Mouse (Mus musculus) kidney, postnatal 36 days (tissue): ENCODE data around the gene Shq1.

Experiments used
- DNase-seq, 2 experiments: peaks; one replicate each; pipeline ENCODE4 v3.0.0; 2021 to 2022; ENCODE audit warnings: mixed read lengths in 2 of 2

The Shq1 gene

GRCm38 (mm10) chr6:100670880-100671344, at the start of gene Shq1:
Gene Shq1, minus strand, starts transcription at chr6:100671157.
- DNase-seq: peak; percentile 91 to 94

GRCm38 (mm10) chr6:100720098-100720501, 49.1 kb upstream of the Shq1 start:
- DNase-seq: no peak

- no peak for DNase-seq
Measured at GRCm38 (mm10) chr6:100716817-100717216, 45.9 kb upstream of the Shq1 start.

GRCm38 (mm10) chr6:100716152-100716551, 45.2 kb upstream of the Shq1 start:
- no peak for DNase-seq

GRCm38 (mm10) chr6:100715296-100715828, 44.4 kb upstream of the Shq1 start:
- no peak for DNase-seq

GRCm38 (mm10) chr6:100710866-100711265, 39.9 kb upstream of the Shq1 start:
- DNase-seq: no peak

GRCm38 (mm10) chr6:100710170-100710569, 39.2 kb upstream of the Shq1 start:
- no peak for DNase-seq

- peak; percentile 86 to 87 for DNase-seq
Measured at GRCm38 (mm10) chr6:100709483-100709882, 38.5 kb upstream of the Shq1 start.

- DNase-seq: peak in 1 of 2 experiments; percentile 32
Measured at GRCm38 (mm10) chr6:100708996-100709395, 38.0 kb upstream of the Shq1 start.

GRCm38 (mm10) chr6:100708248-100708647, 37.3 kb upstream of the Shq1 start:
- no peak for DNase-seq

- no peak for DNase-seq
Measured at GRCm38 (mm10) chr6:100707557-100707956, 36.6 kb upstream of the Shq1 start.

GRCm38 (mm10) chr6:100706861-100707260, 35.9 kb upstream of the Shq1 start:
- no peak for DNase-seq

- DNase-seq: peak in 1 of 2 experiments; percentile 15
Measured at GRCm38 (mm10) chr6:100705366-100705811, 34.4 kb upstream of the Shq1 start.

GRCm38 (mm10) chr6:100704574-100705365, 33.8 kb upstream of the Shq1 start, which contains the start of gene Gxylt2:
Gene Gxylt2, plus strand, starts transcription at chr6:100704734.
- peak; percentile 15 to 55 for DNase-seq

GRCm38 (mm10) chr6:100704197-100704573, 33.2 kb upstream of the Shq1 start:
- DNase-seq: no peak

- DNase-seq: no peak
Measured at GRCm38 (mm10) chr6:100700774-100701173, 29.8 kb upstream of the Shq1 start.

- DNase-seq: no peak
Measured at GRCm38 (mm10) chr6:100699986-100700385, 29.0 kb upstream of the Shq1 start.

GRCm38 (mm10) chr6:100686341-100686740, 15.4 kb upstream of the Shq1 start:
- no peak for DNase-seq

- no peak for DNase-seq
Measured at GRCm38 (mm10) chr6:100678636-100679035, 7.7 kb upstream of the Shq1 start.

GRCm38 (mm10) chr6:100676461-100676860, 5.5 kb upstream of the Shq1 start:
- no peak for DNase-seq

- peak; percentile 8 to 36 for DNase-seq
Measured at GRCm38 (mm10) chr6:100674974-100675373, 4.0 kb upstream of the Shq1 start.

GRCm38 (mm10) chr6:100671401-100671800, 444 bp upstream of the Shq1 start:
- no peak for DNase-seq

- DNase-seq: peak; percentile 63 to 74
Measured at GRCm38 (mm10) chr6:100670370-100670841, 551 bp downstream of the Shq1 start.

- no peak for DNase-seq
Measured at GRCm38 (mm10) chr6:100668858-100669257, 2.1 kb downstream of the Shq1 start.
